Mouse (Mus musculus): Measurements from ENCODE around the gene Rasgrp1. TPM values are rescaled to one million over a fixed set of nuclear protein-coding genes. Genes with fewer than 3 reads are reported as not detected.

Gene Rasgrp1
- total RNA-seq, 2 experiments from 2014 or later = 0.10 TPM; not detected in 1

GRCm38 (mm10) chr2:117262184-117262583 is 80.6 kb downstream of the Rasgrp1 start:
- Histone ChIP-seq H3K4me3 (no peak overlapping the region), H3K27ac (no peak overlapping the region)
- intact Hi-C loops (cut with DNase I) = no loop called here
- no peak for DNase-seq
- no peak for TF ChIP-seq CTCF (IDR thresholded peaks at IDR 0.05)

- intact Hi-C loops (cut with DNase I) = no loop called here
- H3K27ac ChIP-seq = no peak overlapping the region
- no peak overlapping the region for H3K4me3 ChIP-seq
- no peak for DNase-seq
- no peak for TF ChIP-seq CTCF (IDR thresholded peaks at IDR 0.05)
These were observed 85.2 kb downstream of the Rasgrp1 start for GRCm38 (mm10) chr2:117257617-117258016.

- intact Hi-C loops (cut with DNase I) = no loop called here
- H3K27ac ChIP-seq = no peak overlapping the region
- TF ChIP-seq CTCF (IDR thresholded peaks at IDR 0.05) = no peak
- no peak overlapping the region for H3K4me3 ChIP-seq
- DNase-seq = no peak
These were observed 87.4 kb downstream of the Rasgrp1 start for GRCm38 (mm10) chr2:117255415-117255814.

- Histone ChIP-seq H3K27ac (peak overlapping the region; percentile 95), H3K4me3 (peak overlapping the region; percentile 97)
- DNase-seq = no peak
- no peak for TF ChIP-seq CTCF (IDR thresholded peaks at IDR 0.05)
- intact Hi-C loops (cut with DNase I) = no loop called here
These were observed 92.7 kb downstream of the Rasgrp1 start for GRCm38 (mm10) chr2:117250001-117250510.

GRCm38 (mm10) chr2:117249255-117250000 is 93.4 kb downstream of the Rasgrp1 start, which contains the start of gene Fam98b:
Fam98b (plus strand) TSS chr2:117249739.
- peak within 1 kb of the TSS; percentile 97 for H3K4me3 ChIP-seq
- intact Hi-C loops (cut with DNase I) = no loop called here
- peak; percentile 90 for DNase-seq

GRCm38 (mm10) chr2:117241953-117242352 is 100.8 kb downstream of the Rasgrp1 start:
- Histone ChIP-seq H3K4me3 (no peak overlapping the region), H3K27ac (no peak overlapping the region)
- intact Hi-C loops (cut with DNase I) = no loop called here
- DNase-seq = no peak
- no peak for TF ChIP-seq CTCF (IDR thresholded peaks at IDR 0.05)

More at GRCm38 (mm10) chr2:117249255-117250000, 93.4 kb downstream of the Rasgrp1 start, which contains the start of gene Fam98b:
- peak within 1 kb of the TSS; percentile 95 for H3K27ac ChIP-seq
- peak; percentile 62 for TF ChIP-seq CTCF (IDR thresholded peaks at IDR 0.05)

- intact Hi-C loops (cut with DNase I) = loop anchor here (2.0 kb wide), 1 partner anchor 330 kb away; no protein-coding TSS in a partner anchor
- no peak overlapping the region for H3K27ac ChIP-seq
- DNase-seq = peak; percentile 88
- TF ChIP-seq CTCF (IDR thresholded peaks at IDR 0.05) = peak; percentile 98
- H3K4me3 ChIP-seq = no peak overlapping the region
These were observed 111.5 kb downstream of the Rasgrp1 start for GRCm38 (mm10) chr2:117231257-117231656.

- DNase-seq = no peak
- Histone ChIP-seq H3K27ac (no peak overlapping the region), H3K4me3 (no peak overlapping the region)
- intact Hi-C loops (cut with DNase I) = loop anchor here (2.0 kb wide), 1 partner anchor 329 kb away; no protein-coding TSS in a partner anchor
- no peak for TF ChIP-seq CTCF (IDR thresholded peaks at IDR 0.05)
These were observed 112.5 kb downstream of the Rasgrp1 start for GRCm38 (mm10) chr2:117230261-117230660.

Other genes starting within 250 kb of the Rasgrp1 start
- 1 to 10 TPM; 5.0 to 7.3 TPM for gene Spred1, start 221.6 kb downstream of the Rasgrp1 start, total RNA-seq (2021)
- gene Fam98b, start 93.3 kb downstream of the Rasgrp1 start, total RNA-seq (2021) = 10 to 100 TPM; 20.4 to 21.9 TPM